ENCODE assay signal across 9 mouse cellular contexts in genomic region chr13:49242321-49243065, GRCm38 (mm10). TPM values are rescaled to one million over a fixed set of nuclear protein-coding genes. Genes with fewer than 3 reads are reported as not detected.
DNase-seq lines count a peak whose midpoint lies in the region; ATAC-seq and TF ChIP-seq lines count a peak whose summit lies in the region.
"Had no signal": no experiment of that assay in that cellular context is flagged by ENCODE, and none has a peak within 500 bp of the region (broad histone marks: within the 10 kb centered on the region; RNA-seq: fewer than 3 reads in every experiment).

No protein-coding gene starts in this region.

- peak overlapping the region; percentile 39 for H3K9ac ChIP-seq in MEL (ENCODE audit: control insufficient read depth, low read depth, low read length, poor library complexity, severe bottlenecking)
- H3K9ac ChIP-seq in liver, embryonic 16.5 days (ENCODE audit: low read depth, low read length), result no peak overlapping the region
- H3K9ac ChIP-seq in forebrain, embryonic 13.5 days, result no peak overlapping the region

- peak; percentile 38 for DNase-seq in gastrocnemius, postnatal 25 days
- no peak for DNase-seq in gastrocnemius, adult 2 months
- DNase-seq in MEL (ENCODE audit: low read depth, low spot score), result peak; percentile 96
- DNase-seq in spleen, adult 18-20 months, result peak; percentile 65 to 82
- DNase-seq in urinary bladder, adult 18-20 months (ENCODE audit: low spot score in 2 of 2), result no peak
- no peak for DNase-seq in adrenal gland, postnatal 25 days
- DNase-seq: kidney, adult 9 months had no signal

- H3K27me3 ChIP-seq in MEL (ENCODE audit: control insufficient read depth in 1 of 2, insufficient read depth in 2 of 2, low read length in 2 of 2), result no peaks in the 10 kb centered on the region
- H3K27me3 ChIP-seq in liver, embryonic 16.5 days (ENCODE audit: control insufficient read depth, insufficient read depth, low read depth, low read length), result peaks cover 9% of the 10 kb centered on the region
- H3K27me3 ChIP-seq in forebrain, embryonic 13.5 days, result peaks cover 19% of the 10 kb centered on the region

- peak; percentile 61 for ATAC-seq in liver, embryonic 16.5 days (ENCODE audit: low read depth)
- ATAC-seq in forebrain, embryonic 13.5 days, result no peak

- no peak for TF ChIP-seq RAD21 in MEL (IDR thresholded peaks at IDR 0.05; ENCODE audit: low read depth, low read length)

- no peak overlapping the region for H3K27ac ChIP-seq in gastrocnemius, adult 2 months
- peak overlapping the region; percentile 90 for H3K27ac ChIP-seq in MEL (ENCODE audit: control insufficient read depth, low read depth, low read length)
- H3K27ac ChIP-seq in liver, embryonic 16.5 days (ENCODE audit: low read length), result peak overlapping the region; percentile 81
- H3K27ac ChIP-seq in forebrain, embryonic 13.5 days, result no peak overlapping the region

- H3K36me3 ChIP-seq in MEL (ENCODE audit: control insufficient read depth in 1 of 2, insufficient read depth in 2 of 2, low read length in 2 of 2), result peaks cover 0 to 7% of the 10 kb centered on the region in 2 experiments; a peak in 2 of 4 replicates
- H3K36me3 ChIP-seq in liver, embryonic 16.5 days (ENCODE audit: control insufficient read depth, insufficient read depth), result no peaks in the 10 kb centered on the region
- no peaks in the 10 kb centered on the region for H3K36me3 ChIP-seq in forebrain, embryonic 13.5 days (ENCODE audit: poor library complexity, severe bottlenecking)

- TF ChIP-seq CTCF in gastrocnemius, adult 2 months (IDR thresholded peaks at IDR 0.05), result no peak
- TF ChIP-seq CTCF in MEL (IDR thresholded peaks at IDR 0.05 in 2 of 3, conservative IDR thresholded peaks at IDR 0.05 in 1 of 3; ENCODE audit: control insufficient read depth in 1 of 3, insufficient read depth in 1 of 3, low read depth in 2 of 3, low read length in 3 of 3, poor library complexity in 1 of 3, severe bottlenecking in 1 of 3), result no peak

- TF ChIP-seq POLR2A in MEL (IDR thresholded peaks at IDR 0.05; ENCODE audit: control insufficient read depth in 1 of 2, insufficient read depth in 1 of 2, low read depth in 1 of 2, low read length in 2 of 2, poor library complexity in 1 of 2), result peak in 1 of 2 experiments; percentile 57; a peak in 2 of 4 replicates

- H3K4me1 ChIP-seq in MEL (ENCODE audit: control insufficient read depth in 1 of 2, insufficient read depth in 2 of 2, low read length in 2 of 2), result peaks cover 3 to 17% of the 10 kb centered on the region in 2 experiments
- peaks cover 14% of the 10 kb centered on the region for H3K4me1 ChIP-seq in liver, embryonic 16.5 days (ENCODE audit: control insufficient read depth, low read depth, low read length)
- peaks cover 3% of the 10 kb centered on the region for H3K4me1 ChIP-seq in forebrain, embryonic 13.5 days

- H3K9me3 ChIP-seq in MEL (replicated peaks; ENCODE audit: insufficient read depth, low read length), result no peaks in the 10 kb centered on the region
- no peaks in the 10 kb centered on the region for H3K9me3 ChIP-seq in liver, embryonic 16.5 days (replicated peaks; ENCODE audit: control insufficient read depth, low read length)
- no peaks in the 10 kb centered on the region for H3K9me3 ChIP-seq in forebrain, embryonic 13.5 days (replicated peaks)

- H3K4me3 ChIP-seq in gastrocnemius, adult 2 months, result no peak overlapping the region
- peak overlapping the region; percentile 8 to 25 for H3K4me3 ChIP-seq in MEL (ENCODE audit: control insufficient read depth in 1 of 2, insufficient read depth in 1 of 2, low read depth in 2 of 2, low read length in 2 of 2)
- no peak overlapping the region; the same call in 1 of the 2 replicates for H3K4me3 ChIP-seq in liver, embryonic 16.5 days (ENCODE audit: low read depth, low read length)
- no peak overlapping the region for H3K4me3 ChIP-seq in forebrain, embryonic 13.5 days

- peak; percentile 75 to 85 for TF ChIP-seq EP300 in MEL (IDR thresholded peaks at IDR 0.05; ENCODE audit: low read depth in 1 of 2, low read length in 2 of 2)

- 20% methylated on average over 9 of the region's 9 CpGs for whole genome bisulfite sequencing in liver, embryonic 16.5 days (ENCODE audit: insufficient replicate concordance)
- WGBS in forebrain, embryonic 13.5 days, result 80% methylated on average over 9 of the region's 9 CpGs

- no peaks in the 10 kb centered on the region for H3K79me2 ChIP-seq in MEL (ENCODE audit: control insufficient read depth, insufficient read depth, low read length, poor library complexity)

- intact Hi-C loops in gastrocnemius, adult 2 months (cut with DNase I), result no loop called here

- H3K4me2 ChIP-seq in liver, embryonic 16.5 days (ENCODE audit: low read depth, low read length), result peak overlapping the region; percentile 24; the same call in 1 of the 2 replicates
- no peak overlapping the region for H3K4me2 ChIP-seq in forebrain, embryonic 13.5 days

TF ChIP-seq in MEL, 35 proteins besides CTCF, POLR2A, EP300 and RAD21 (continues in another document):
- TF ChIP-seq MAX (IDR thresholded peaks at IDR 0.05; ENCODE audit: low read length) (peak; percentile 36; the same call in 1 of the 2 replicates), HCFC1 (IDR thresholded peaks at IDR 0.05; ENCODE audit: low read depth, low read length) (peak; percentile 64), NRF1 (IDR thresholded peaks at IDR 0.05; ENCODE audit: insufficient read depth, low read depth, low read length, poor library complexity, severe bottlenecking) (no peak), NELFE (IDR thresholded peaks at IDR 0.05; ENCODE audit: low read depth, low read length) (peak; percentile 52; the same call in 1 of the 2 replicates), MYC (IDR thresholded peaks at IDR 0.05; ENCODE audit: low read depth, low read length) (no peak), MAZ (IDR thresholded peaks at IDR 0.05; ENCODE audit: low read depth, low read length) (peak; percentile 95; the same call in 1 of the 2 replicates), CHD2 (IDR thresholded peaks at IDR 0.05; ENCODE audit: low read length) (no peak), ELF1 (IDR thresholded peaks at IDR 0.05; ENCODE audit: low read depth, low read length) (no peak; the same call in 1 of the 2 replicates), GATA1 (IDR thresholded peaks at IDR 0.05; ENCODE audit: low read depth, low read length) (peak; percentile 64), ETS1 (IDR thresholded peaks at IDR 0.05; ENCODE audit: low read depth, low read length) (peak; percentile 75), CHD1 (IDR thresholded peaks at IDR 0.05; ENCODE audit: low read depth, low read length) (no peak), SIN3A (IDR thresholded peaks at IDR 0.05; ENCODE audit: low read length) (peak; percentile 76), JUND (IDR thresholded peaks at IDR 0.05; ENCODE audit: low read depth, low read length) (no peak), MAFK (IDR thresholded peaks at IDR 0.05; ENCODE audit: borderline replicate concordance, low read depth, low read length) (no peak; the same call in 1 of the 2 replicates), RCOR1 (IDR thresholded peaks at IDR 0.05; ENCODE audit: low read depth, low read length) (peak; percentile 8; the same call in 1 of the 2 replicates), TCF12 (IDR thresholded peaks at IDR 0.05; ENCODE audit: low read depth, low read length) (peak; percentile 51; the same call in 1 of the 2 replicates), SMC3 (IDR thresholded peaks at IDR 0.05; ENCODE audit: low read depth, low read length) (no peak), ZC3H11A (IDR thresholded peaks at IDR 0.05; ENCODE audit: low read depth, low read length) (no peak), GABPA (IDR thresholded peaks at IDR 0.05; ENCODE audit: low read depth, low read length) (no peak), MEF2A (IDR thresholded peaks at IDR 0.05; ENCODE audit: extremely low read depth, insufficient replicate concordance, low read depth, low read length, poor library complexity, severe bottlenecking) (no peak), ZKSCAN1 (IDR thresholded peaks at IDR 0.05; ENCODE audit: low read depth, low read length) (no peak), USF1 (IDR thresholded peaks at IDR 0.05; ENCODE audit: low read depth, low read length) (no peak), KAT2A (conservative IDR thresholded peaks at IDR 0.05; ENCODE audit: low read depth, low read length) (no peak; the same call in 1 of the 2 replicates), TBP (IDR thresholded peaks at IDR 0.05; ENCODE audit: low read depth, low read length) (peak; percentile 52)

RNA-seq across cellular contexts. Expression of gene Susd3, which starts 6.0 kb away (rescaled TPM):
- total RNA-seq in gastrocnemius, postnatal 25 days (2021), result under 1 TPM in 1 of 2 experiments, not detected in 1; 0.26 TPM
- under 1 TPM in 1 of 2 experiments, not detected in 1; 0.97 TPM for total RNA-seq in gastrocnemius, adult 2 months (2021)
- total RNA-seq in MEL (2012; rRNA removed), result 12.5 and 16.2 TPM in 2 replicates
- 10 to 100 TPM in 1 of 2 experiments, not detected in 1; 10.8 TPM for polyA plus RNA-seq in MEL (2012; ENCODE audit: insufficient read depth in 1 of 2, insufficient read length in 2 of 2, low read depth in 1 of 2, low replicate concordance in 2 of 2, missing spikeins in 1 of 2)
- polyA plus RNA-seq in liver, embryonic 16.5 days (2015; fragmentation: Nextera tagmentation; extraction: Ambion mirVana), result 1.1 and 2.0 TPM in 2 replicates
- polyA plus RNA-seq in forebrain, embryonic 13.5 days (2015; fragmentation: Nextera tagmentation; extraction: Ambion mirVana), result 0.37 and 0.66 TPM in 2 replicates
- 0.43 and 0.95 TPM in 2 replicates for total RNA-seq in adrenal gland, postnatal 25 days (2021)

RNA-seq across cellular contexts. Expression of gene Card19, which starts 26.7 kb away (rescaled TPM):
- 100 to 1,000 TPM in 1 of 2 experiments, 10 to 100 TPM in 1; 93.6 to 118 TPM for total RNA-seq in gastrocnemius, postnatal 25 days (2021)
- 100 to 1,000 TPM; 113 to 123 TPM for total RNA-seq in gastrocnemius, adult 2 months (2021)
- 14.5 and 15.8 TPM in 2 replicates for total RNA-seq in MEL (2012; rRNA removed)
- 10 to 100 TPM in 1 of 2 experiments, not detected in 1; 51.8 TPM for polyA plus RNA-seq in MEL (2012; ENCODE audit: insufficient read depth in 1 of 2, insufficient read length in 2 of 2, low read depth in 1 of 2, low replicate concordance in 2 of 2, missing spikeins in 1 of 2)
- 16.4 and 18.2 TPM in 2 replicates for polyA plus RNA-seq in liver, embryonic 16.5 days (2015; fragmentation: Nextera tagmentation; extraction: Ambion mirVana)
- 12.0 and 16.1 TPM in 2 replicates for polyA plus RNA-seq in forebrain, embryonic 13.5 days (2015; fragmentation: Nextera tagmentation; extraction: Ambion mirVana)
- total RNA-seq in adrenal gland, postnatal 25 days (2021), result 52.0 and 60.3 TPM in 2 replicates

RNA-seq across cellular contexts. Expression of gene Ninj1, which starts 55.2 kb away (rescaled TPM):
- total RNA-seq in gastrocnemius, postnatal 25 days (2021), result 10 to 100 TPM; 15.8 to 18.8 TPM
- 10 to 100 TPM; 17.2 to 18.7 TPM for total RNA-seq in gastrocnemius, adult 2 months (2021)
- 23.2 and 30.5 TPM in 2 replicates for total RNA-seq in MEL (2012; rRNA removed)
- polyA plus RNA-seq in MEL (2012; ENCODE audit: insufficient read depth in 1 of 2, insufficient read length in 2 of 2, low read depth in 1 of 2, low replicate concordance in 2 of 2, missing spikeins in 1 of 2), result 10 to 100 TPM in 1 of 2 experiments, not detected in 1; 69.8 TPM
- polyA plus RNA-seq in liver, embryonic 16.5 days (2015; fragmentation: Nextera tagmentation; extraction: Ambion mirVana), result 54.3 and 58.0 TPM in 2 replicates
- polyA plus RNA-seq in forebrain, embryonic 13.5 days (2015; fragmentation: Nextera tagmentation; extraction: Ambion mirVana), result 15.5 and 16.7 TPM in 2 replicates
- 47.6 and 55.2 TPM in 2 replicates for total RNA-seq in adrenal gland, postnatal 25 days (2021)

Comparison
In these comparisons a context has a peak if more than half of its experiments do, and no peak if none do; other contexts are left out.
1. DNase-seq: peak in gastrocnemius, postnatal 25 days (single experiment), MEL (single experiment) and spleen, adult 18-20 months (2 of 2); none in gastrocnemius, adult 2 months (single experiment), urinary bladder, adult 18-20 months (0 of 2) and adrenal gland, postnatal 25 days (single experiment).
2. H3K27ac ChIP-seq: peak in MEL (single experiment) and liver, embryonic 16.5 days (single experiment); none in gastrocnemius, adult 2 months (single experiment) and forebrain, embryonic 13.5 days (single experiment).
3. H3K4me3 ChIP-seq: peak in MEL (2 of 2); none in gastrocnemius, adult 2 months (single experiment), liver, embryonic 16.5 days (single experiment) and forebrain, embryonic 13.5 days (single experiment).